Mouse (Mus musculus): Measurements from ENCODE around the gene Arfrp1.
A peak's percentile ranks its signal among the peaks of the same experiment; 100 is the strongest.

Arfrp1 gene

DNA sequence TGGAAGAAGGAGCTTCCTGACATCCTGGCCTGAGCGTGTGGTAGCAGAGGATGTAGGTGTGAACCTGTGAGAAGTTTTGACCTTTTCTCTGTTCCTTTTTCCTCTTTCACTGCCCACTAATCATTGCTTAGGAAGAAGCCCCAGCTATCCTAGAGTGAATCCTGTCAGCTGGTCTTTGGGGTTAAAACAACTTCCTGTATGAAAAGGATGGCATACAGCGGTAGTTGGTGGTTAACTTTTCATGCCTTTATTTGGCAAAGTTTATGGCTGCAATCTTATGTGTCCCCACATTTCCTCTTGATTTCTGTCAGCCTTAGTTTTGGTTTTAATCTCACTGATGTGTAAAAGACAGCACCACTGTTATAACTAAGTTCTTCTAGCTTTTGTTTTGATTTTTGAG lies 12.0 kb upstream of the Arfrp1 start:
- no peak for DNase-seq (ENCODE audit: low spot score)

DNA sequence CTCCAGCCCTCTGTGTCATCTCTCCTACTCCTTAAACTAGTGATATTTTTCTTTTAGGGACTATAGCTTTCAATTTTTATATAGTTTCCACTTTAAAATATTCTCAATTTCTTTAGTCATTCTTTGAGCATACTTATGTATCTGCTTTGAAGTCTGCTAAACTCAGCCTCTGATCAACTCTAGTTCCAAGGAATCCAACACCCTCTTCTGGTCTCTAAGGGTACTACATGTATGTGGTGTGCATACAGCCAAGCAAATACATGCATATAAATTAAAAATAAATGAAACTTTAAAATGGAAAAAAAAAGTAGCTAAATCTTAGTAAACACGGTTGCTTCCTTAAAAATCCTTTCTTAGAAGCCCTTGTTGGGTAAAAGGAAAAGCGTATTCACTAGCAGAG lies 10.6 kb upstream of the Arfrp1 start:
- no peak for DNase-seq (ENCODE audit: low spot score)

DNA sequence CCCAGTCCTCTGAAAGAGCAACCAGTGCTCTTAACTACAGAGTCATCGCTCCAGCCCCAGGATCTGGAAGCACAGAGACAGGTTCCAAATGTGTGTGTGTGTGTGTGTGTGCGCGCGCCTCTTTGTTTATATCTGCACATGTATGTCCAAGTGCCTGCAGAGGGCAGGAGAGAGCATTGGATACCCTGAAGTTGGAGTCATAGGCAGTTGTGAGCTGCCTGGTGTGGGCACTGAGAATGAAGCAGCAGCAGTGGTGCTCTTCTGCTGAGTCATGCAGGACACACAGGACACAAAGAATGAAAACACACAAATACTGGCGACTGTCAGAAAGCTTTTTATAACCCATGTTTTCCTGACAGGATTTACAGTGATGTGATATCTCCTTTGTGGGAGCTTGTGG lies 4.8 kb upstream of the Arfrp1 start:
- DNase-seq (ENCODE audit: low spot score), result no peak

- DNase-seq (ENCODE audit: low spot score), result no peak
Measured at GRCm38 (mm10) chr2:181365655-181366075, 461 bp upstream of the Arfrp1 start.

- DNase-seq (ENCODE audit: low spot score), result no peak
Measured at GRCm38 (mm10) chr2:181364487-181364859, 731 bp downstream of the Arfrp1 start.

GRCm38 (mm10) chr2:181363946-181364345 lies 1.3 kb downstream of the Arfrp1 start:
- DNase-seq (ENCODE audit: low spot score), result no peak

DNA sequence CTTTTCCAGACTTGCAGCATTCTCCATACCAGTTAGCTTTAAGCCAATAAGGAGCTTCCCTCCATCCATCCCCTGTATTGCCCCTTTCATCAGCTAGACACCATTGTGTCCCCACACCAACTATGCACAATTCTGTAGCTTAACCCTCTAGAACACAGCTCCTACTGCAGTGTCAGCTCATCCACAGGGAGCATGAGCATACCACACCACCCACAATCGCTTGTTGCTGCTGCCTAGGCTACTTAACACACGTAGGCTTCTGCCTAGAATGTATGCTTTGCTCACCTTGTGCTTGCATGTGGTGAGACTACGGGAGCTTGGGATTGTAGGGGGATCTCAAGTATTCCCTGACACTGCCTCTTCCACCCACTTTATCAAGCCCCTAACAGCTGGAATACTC lies 8.4 kb downstream of the Arfrp1 start:
- DNase-seq (ENCODE audit: low spot score), result no peak

- DNase-seq (ENCODE audit: low spot score), result no peak
Measured at GRCm38 (mm10) chr2:181342766-181343165, 22.4 kb downstream of the Arfrp1 start.

DNA sequence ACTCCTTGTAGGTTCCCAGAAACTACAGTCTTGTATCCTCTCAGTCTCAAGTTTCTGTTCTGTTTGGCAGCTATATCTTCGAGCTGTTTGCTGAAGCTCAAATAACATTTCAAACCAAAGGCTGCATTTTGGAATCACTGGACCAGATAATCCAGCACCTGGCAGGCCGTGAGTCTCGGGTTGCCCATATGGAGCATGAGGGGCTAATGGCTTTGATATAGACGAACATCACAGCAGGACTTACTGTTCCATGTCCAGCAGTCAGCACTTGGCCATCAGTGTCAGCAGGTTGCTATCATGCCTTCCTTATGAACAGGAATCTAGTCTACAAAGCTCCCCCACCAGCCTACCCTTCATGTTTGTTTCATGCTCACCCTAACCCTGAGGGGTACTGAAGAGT lies 24.8 kb downstream of the Arfrp1 start:
- no peak for DNase-seq (ENCODE audit: low spot score)

- no peak for DNase-seq (ENCODE audit: low spot score)
Measured at GRCm38 (mm10) chr2:181334023-181334422, 31.2 kb downstream of the Arfrp1 start.

DNA sequence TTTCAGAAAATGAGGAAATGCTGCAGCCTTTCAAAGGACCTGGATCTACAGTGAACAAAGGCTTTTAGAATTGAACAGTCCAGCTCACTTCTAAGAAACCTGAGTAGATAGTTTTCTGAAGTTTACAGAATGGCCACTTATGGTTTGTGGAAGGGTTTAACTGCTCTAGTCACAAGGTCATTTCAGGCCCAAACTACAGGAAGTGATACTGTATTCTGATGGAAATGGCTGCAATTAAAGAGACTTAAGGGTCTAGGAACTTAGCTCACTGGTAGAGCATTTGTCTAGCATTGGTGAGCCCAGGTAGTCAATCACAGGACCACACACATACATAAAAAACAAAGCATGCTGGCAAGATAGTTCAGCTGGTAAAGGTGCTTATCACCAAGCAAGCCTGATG lies 32.7 kb downstream of the Arfrp1 start:
- no peak for DNase-seq (ENCODE audit: low spot score)

- DNase-seq (ENCODE audit: low spot score), result no peak
Measured at GRCm38 (mm10) chr2:181326098-181326497, 39.1 kb downstream of the Arfrp1 start.

- no peak for DNase-seq (ENCODE audit: low spot score)
Measured at GRCm38 (mm10) chr2:181322136-181322535, 43.1 kb downstream of the Arfrp1 start.

- no peak for DNase-seq (ENCODE audit: low spot score)
Measured at GRCm38 (mm10) chr2:181320103-181320499, 45.1 kb downstream of the Arfrp1 start.

- peak; percentile 57 for DNase-seq (ENCODE audit: low spot score)
Measured at GRCm38 (mm10) chr2:181319248-181320102, 45.7 kb downstream of the Arfrp1 start, which contains the start of gene Rtel1. Gene Rtel1 (plus strand): TSS chr2:181319739.

- no peak for DNase-seq (ENCODE audit: low spot score)
Measured at GRCm38 (mm10) chr2:181314080-181314810, 51.0 kb downstream of the Arfrp1 start, which contains the start of gene Stmn3. Gene Stmn3 (minus strand): TSS chr2:181314500.

DNA sequence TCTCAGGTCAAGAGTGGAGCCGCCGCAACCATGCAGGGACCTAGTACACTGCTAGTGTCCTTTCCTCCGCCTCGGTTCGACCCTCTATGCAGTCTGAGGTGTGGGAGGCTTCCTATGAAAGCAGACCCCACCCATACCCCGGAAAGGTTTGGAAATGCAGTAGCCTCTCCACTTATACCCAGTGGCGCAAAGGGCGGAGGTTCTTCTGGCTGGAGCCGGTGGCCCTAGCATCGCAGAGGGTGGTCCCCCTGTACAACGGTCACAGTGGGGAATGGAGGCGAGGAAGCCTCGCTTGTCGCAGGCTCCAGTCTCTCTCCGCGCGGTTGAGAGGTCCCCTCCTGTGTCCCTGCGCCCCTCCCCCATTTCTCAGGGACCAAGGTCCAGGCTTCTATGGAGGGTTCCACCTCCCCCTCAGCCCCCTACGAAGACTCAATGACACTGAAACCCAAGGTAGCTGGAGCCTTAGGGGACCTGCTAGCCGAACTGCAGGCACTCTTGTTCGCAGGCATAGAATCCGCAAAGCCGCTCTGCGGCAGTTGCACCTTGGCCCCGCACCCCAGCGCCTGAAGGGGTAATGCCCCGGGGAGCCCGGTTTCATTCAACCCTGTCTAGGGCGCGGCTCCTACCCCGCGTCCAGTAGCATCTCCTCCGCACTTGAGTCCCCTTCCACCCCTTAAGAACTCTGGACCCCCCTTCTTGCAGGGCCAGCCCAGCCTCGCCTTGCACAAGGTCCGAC lies 51.7 kb downstream of the Arfrp1 start:
- no peak for DNase-seq (ENCODE audit: low spot score)

DNA sequence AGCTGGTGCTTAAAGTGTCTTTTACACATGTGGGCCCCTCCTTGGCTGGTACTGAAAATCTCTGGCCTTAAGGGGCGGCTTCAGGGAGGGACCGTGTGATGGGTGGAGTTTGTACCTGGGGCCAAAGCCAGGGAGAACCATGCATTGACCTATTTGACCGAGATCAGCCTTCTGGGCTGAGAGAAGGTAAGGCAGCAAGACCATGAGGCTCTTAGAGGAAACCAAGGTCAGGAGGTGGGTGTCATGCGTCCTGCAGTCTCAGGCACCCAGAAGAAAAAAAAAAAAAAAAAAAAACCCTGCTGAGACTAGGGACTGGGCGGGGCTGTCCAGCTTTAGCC lies 52.2 kb downstream of the Arfrp1 start:
- DNase-seq (ENCODE audit: low spot score), result no peak

DNA sequence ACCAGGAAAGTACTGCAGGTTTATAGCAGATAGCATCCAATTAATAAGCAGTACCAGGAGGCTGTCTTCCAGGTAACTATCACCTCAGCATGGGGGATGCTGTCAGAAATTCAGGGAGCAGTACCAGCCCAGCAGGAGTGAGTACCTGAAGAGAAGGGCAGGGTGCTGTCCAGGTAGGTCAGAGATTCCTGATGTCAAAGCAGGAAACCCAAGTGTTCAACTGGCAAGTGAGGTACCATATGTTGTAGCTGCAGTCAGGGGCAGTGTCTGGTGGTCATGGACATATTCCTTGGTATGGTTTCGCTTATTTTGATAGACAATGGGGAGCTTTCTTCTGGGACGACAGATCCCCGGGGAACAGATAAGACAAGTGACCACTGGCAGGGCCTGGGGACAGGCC lies 52.8 kb downstream of the Arfrp1 start:
- DNase-seq (ENCODE audit: low spot score), result no peak
